Mouse (Mus musculus): ENCODE data around the gene Cabp2.
"Not testable (repeated sequence)": the region's sequence is repeated elsewhere in the genome, so short reads cannot be mapped to it uniquely, and the experiment has no call there.

The Cabp2 gene

DNA sequence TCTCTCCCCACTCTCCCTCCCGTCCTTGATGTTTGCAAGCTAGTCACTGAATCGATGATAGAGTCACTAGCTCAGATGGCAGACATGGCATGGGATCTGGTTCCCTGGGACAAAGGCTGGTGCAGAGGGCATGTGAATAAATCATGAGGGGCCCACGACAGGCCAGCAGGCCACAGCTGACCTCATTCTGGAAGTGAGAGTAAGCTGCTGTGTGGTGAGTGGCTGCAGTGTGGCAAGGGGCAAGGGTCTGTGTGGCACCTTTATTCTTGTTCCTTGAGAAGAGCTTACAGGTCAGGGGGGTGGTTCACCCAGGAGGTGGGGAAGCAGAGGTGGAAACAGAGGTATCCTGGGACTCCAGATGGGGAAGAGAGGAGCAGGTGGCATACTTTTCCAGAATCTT lies at the start of gene Cabp2:
Gene Cabp2, plus strand, starts transcription at position 185 of the 400 bp plus-strand sequence.
- DNase-seq = no peak

DNA sequence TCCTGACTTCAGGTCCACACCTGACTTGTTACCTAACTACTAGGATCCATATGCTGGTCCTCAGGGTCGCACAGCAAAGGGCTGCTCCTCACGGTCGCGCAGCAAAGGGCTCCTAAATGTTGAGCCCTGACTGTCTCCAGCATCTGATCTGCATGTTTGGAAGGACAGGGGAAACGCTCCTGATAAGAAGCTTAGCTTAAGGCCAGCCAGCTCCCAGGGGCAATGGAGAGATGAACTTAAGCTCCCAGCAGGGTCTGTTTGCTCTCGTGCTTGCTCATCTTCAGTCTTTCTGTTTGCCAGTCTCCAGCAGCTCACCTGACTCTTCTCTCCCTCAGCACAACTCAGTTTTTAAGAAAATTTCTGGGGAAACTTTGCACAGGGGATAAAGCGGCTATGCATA lies 48.7 kb upstream of the Cabp2 start:
- no peak for DNase-seq

DNA sequence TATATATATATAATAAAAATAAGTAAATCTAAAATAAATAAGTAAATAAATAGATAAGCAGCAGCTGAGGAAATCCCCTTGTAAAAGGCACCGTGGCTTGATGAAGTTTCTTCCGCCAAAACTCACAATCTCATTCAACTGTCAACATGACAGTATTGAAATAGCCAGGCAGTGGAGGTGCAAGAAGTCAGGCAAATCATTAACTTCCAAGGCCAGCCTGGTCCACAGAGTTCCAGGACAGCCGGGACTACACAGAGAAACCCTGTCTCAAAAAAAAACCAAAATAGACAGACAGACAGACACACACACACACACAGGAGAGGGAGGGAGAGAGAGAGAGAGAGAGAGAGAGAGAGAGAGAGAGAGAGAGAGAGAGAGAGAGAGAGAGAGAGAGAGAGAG lies 48.1 kb upstream of the Cabp2 start:
- no peak for DNase-seq

DNA sequence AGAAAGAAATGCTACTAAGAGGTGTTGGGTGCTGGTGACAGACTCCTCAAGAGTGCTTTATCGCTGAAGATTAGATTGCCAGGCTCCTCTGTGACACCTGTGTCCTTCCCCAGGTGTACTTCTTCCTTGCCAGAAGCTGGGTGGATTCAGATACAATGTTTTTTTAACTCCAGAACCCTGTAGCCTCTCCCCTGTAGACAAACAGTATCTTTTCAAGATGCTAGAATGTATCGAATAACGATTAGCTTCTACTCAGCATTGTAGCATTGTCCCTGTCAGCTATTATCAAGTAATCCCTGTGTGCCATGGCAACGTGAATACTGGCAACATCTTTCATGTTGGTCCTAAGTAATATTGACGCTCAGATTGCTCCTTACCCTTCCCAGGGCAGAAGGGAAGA lies 47.6 kb upstream of the Cabp2 start:
- no peak for DNase-seq

DNA sequence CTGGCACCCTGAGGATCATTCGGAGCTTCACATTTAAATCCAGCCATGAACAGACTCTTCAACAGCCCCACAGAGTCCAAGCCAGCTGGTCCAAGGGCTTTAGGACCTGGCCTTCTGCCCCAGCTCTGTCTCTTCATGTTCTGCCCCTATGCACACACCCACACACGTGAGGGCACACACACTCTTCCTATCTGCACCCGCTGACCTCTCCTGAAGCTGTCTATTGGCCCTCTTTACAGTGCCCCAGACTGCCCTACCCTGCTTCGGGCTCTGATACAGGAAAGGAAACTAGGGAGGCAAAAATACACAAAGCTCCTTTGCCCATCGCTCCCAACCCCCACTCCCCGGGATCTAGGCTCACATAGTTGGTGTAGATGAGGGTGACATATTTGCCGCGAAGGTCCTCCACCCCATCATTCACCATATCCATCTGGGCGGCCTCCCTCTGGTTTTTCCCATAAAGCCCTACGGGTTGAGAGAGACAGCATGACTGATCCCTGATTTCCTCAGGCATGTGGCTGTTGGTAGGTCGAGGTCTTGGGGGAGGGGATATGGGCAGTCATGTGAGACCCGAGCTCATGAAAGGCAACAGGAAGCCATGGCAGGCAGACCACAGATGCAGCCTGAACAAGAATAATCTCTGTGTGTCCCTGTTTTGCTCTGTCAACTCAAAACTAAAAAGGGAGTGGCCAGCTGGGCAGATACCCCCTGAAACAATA lies 44.9 kb upstream of the Cabp2 start:
- no peak for DNase-seq

DNA sequence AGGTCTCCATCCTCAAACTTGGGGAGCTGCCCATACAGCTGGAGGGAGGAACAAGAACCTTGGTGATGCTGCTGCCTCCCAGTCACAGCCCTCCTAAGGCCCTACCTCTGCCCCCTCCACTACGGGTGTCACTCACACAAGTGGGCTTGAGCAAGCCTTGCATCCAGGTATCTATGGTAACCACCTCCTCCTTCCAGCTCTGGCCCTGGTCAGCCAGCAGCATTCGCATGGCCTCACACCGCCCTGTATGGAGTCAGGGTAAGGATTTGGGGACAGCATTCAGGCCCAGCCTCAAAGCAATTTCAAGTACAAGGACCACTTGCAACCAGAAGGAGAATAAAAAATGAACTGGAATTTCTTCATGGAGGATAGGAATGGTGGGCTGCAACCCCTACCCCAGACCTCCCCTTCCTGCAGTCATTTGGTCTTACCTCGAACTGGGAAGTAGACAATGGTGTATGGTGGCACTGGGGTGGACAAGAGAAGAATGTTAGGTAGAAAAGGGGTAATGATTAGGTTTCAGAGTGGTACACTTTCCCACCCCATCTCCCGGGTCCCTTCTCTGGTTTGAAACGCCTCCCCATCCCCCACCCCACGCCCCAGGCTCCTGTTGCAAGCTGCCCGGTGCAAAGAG lies 44.1 kb upstream of the Cabp2 start:
- DNase-seq = not testable (repeated sequence)

DNA sequence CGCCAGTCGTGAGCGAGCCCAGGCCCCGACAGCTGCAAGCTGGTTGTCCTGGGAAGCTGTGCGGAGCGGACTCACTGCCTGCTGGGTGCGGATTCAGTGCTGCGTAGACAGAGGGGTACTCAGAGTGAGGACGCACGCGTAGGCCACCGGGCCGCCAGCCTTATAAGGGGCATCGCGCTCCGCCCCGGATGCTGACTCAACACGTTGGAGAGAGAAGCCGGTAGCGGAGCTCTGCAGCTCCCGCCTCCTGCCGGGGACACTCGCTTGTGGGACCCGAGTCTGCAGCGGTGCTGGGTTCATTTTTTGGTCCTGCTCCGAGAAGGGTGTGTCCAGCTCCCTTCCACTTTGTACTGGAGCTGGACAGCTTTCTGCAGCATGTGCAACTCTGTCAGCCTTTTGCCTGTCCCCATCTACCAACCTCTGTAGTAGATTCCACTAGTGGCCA lies 43.6 kb upstream of the Cabp2 start, which contains the start of gene Gstp1:
Gene Gstp1, minus strand, starts transcription at position 198 of the 445 bp plus-strand sequence.
- DNase-seq = peak; percentile 90

DNA sequence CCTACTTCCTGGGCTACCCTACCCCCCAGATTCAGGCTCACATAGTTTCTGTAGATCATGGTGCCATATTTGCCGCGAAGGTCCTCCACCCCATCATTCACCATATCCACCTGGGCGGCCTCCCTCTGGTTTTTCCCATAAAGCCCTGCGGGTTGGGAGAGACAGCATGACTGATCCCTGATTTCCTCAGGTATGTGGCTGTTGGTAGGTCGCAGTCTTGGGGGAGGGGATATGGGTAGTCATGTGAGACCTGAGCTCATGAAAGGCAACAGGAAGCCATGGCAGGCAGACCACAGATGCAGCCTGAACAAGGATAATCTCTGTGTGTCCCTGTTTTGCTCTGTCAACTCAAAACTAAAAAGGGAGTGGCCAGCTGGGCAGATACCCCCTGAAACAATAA lies 40.4 kb upstream of the Cabp2 start:
- not testable (repeated sequence) for DNase-seq

DNA sequence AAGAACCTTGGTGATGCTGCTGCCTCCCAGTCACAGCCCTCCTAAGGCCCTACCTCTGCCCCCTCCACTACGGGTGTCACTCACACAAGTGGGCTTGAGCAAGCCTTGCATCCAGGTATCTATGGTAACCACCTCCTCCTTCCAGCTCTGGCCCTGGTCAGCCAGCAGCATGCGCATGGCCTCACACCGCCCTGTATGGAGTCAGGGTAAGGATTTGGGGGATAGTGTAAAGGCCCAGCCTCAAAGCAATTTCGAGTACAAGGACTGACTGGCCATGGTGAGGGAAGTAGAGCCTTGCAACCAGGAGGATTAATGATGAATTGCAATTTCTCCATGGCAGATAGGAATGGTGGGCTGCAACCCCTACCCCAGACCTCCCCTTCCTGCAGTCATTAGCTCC lies 39.9 kb upstream of the Cabp2 start:
- DNase-seq = not testable (repeated sequence)

DNA sequence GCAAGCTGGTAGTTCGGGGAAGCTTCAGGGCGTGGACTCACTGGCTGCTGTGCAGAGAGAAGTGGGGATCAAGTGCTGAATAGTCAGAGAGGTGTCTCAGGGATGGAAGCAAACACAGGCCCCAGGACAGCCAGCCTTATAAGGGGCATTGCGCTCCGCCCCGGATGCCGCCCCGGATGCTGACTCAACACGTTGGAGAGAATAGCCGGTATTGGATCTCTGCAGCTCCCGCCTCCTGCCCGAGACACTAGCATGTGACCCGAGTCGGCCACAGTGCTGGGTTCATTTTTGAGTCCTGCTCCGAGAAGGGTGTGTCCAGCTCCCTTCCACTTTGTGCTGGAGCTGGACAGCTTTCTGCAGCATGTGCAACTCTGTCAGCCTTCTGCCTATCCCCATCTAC lies 39.3 kb upstream of the Cabp2 start:
- peak; percentile 46 for DNase-seq

DNA sequence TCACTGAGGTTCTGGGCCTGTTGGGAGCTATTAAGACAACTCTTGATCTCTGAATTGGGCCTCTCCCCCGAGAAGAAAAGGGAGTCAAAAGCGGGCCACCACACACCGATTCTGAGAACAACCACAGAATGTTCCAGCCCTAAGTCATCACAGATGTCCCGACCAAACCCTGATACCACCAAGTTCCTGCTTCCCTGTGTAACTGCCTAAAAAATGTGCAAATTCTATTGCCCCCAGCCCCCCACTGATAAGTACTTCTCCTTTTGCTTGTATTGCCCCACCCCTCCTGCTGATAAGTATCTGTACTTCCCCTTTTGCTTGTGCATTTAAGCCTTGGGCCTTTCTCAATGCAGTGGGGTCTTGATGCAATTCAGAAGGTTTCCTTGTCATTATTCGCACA lies 37.3 kb upstream of the Cabp2 start:
- not testable (repeated sequence) for DNase-seq

DNA sequence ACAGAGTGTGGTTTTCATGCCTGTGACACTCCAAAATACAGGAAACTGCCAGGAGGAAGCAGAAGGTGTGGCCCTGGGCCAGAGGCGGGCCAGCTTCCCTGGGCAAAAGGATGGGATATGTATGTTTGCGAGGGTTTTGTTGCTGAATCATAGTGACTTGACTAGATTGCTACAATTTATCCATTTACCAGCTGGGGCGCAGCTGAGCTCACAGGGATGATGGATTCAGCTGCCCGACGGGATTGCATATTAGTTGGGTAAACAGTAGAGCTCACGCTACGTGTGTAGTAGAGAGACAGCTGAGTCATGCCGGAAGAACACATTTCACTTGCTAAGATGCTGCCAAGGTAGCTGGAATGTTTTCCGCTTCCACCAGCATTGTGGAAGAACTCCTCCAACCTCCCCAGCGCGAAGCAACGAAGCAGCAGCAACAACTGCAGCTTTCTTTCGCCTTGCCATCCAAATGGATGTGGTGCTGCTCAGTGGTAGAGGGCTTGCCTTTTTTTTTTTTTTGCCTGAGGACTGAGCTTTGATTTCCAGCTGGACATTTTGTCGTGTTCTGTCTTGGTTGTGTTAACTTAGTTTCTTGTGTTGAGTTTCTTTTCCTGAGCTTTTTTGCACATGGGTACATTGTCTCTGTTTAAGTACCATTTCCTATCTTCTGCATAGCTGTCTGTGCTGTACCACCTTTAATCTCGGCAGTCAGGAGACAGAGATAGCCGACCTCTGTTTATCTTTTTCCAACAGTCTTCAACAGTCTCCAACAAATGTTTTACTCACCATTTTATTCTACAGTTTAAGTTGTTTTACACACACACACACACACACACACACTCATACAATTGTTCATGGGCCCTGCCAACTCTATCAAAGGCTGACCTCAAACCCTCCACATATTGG lies 35.2 kb upstream of the Cabp2 start, which contains the start of gene Gstp2:
Gene Gstp2, minus strand, starts transcription at position 58 of the 900 bp plus-strand sequence.
- DNase-seq = peak; percentile 81

DNA sequence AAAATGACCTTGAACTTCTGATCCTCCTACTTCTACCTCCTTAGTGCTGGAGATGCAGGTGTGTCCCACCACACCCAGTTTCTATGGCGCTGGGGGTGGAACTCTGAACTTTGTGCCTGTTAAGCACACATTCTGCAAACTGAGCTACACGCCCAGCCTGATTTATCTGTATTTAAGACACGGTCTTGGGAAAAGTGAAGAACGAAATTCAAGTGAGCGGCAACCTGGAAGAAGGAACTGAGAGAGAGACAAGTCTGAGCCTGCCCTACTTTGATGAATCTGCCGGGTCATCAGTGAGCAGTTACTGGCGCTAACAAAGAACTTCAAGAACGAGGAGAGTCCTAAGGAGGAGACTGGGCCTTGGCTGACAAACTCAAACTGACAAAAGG lies 34.5 kb upstream of the Cabp2 start:
- DNase-seq = no peak

DNA sequence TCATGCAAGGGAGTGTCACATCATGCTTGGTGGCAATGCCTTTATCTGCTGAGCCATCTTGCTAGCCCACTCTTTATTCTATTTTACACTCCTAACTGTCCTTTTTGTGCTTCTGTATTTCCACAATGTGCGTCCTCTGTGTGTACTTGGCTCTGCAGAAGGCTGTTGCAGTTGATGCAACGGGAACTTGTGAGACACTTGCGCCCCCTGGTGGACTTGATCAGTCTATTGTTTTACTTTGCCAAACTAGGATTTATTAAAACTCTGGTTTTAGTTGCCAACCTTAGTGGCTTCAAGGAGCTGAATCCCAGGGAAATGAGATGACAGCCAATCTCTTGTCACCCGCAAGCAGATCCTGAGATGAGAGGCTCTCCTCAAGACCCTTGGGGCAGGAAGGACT lies 33.5 kb upstream of the Cabp2 start:
- DNase-seq = peak; percentile 93

DNA sequence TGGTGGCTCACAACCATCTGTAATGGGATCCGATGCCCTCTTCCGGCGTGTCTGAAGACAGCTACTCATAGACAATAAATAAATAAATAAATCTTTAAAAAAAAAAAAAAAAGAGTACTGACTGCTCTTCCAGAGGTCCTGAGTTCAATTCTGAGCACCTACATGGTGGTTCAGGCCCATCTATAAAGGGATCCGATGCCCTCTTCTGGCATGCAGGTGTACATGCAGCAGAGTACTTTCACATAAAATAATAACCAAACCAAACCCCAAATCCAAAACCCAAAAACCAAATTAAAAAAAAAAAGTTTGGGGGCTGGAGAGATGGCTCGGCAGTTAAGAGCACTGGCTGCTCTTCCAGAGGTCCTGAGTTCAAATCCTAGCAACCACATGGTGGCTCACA lies 32.3 kb upstream of the Cabp2 start:
- not testable (repeated sequence) for DNase-seq

DNA sequence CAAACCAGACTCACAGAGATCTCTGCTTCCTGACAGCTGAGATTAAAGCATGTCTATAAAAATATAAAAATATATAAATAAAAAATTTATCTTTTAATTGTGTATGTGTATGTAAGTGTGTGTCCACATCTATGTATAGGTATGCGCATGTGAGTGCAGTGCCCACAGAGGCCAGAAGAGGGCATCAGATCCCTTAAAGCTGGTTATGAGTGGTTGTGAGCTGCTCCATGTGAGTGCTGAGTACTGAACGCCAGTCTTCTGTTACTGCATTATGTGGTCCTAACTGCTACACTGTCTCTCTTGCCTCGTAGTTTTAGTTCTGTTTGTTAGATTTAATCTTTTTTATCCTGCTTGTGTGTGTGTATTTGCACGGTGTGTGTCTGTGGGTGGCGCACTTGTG lies 30.4 kb upstream of the Cabp2 start:
- DNase-seq = no peak

DNA sequence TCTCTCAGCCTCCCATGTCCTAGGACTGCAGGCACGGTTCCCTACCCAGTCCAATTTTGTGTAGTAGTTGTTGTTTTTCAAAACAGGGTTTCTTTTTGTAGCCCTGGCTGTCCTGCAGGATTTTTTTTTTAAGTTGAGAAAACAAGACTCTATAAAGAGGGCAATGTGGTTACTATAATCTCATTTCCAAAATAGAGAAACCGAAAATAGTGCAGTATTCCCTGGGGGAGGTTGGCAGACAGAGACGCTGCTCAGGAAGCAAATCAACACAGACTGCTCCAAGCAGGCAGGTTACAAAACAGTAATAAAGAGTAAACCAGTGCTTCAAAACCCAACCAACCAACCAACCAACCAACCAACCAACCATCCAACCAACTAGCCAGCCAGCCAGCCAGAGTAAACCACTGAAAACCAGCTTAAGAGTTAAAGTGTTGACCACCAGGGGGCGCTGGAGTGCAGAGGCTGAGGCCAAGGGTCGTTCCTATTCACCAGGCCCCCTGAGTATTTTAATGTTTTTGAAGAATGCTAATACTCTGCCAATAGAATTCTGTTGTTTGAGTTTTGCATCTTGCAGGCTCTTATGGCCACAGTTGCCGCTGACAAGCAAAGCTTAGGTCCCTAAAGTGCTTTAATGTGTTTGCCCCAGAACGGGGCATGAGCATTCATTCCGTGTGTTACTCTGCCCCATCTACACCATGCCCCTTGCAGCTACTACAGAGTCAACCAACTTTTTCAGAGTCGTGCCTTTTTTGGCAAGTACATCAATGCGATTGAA lies 29.4 kb upstream of the Cabp2 start:
- peak; percentile 86 for DNase-seq

DNA sequence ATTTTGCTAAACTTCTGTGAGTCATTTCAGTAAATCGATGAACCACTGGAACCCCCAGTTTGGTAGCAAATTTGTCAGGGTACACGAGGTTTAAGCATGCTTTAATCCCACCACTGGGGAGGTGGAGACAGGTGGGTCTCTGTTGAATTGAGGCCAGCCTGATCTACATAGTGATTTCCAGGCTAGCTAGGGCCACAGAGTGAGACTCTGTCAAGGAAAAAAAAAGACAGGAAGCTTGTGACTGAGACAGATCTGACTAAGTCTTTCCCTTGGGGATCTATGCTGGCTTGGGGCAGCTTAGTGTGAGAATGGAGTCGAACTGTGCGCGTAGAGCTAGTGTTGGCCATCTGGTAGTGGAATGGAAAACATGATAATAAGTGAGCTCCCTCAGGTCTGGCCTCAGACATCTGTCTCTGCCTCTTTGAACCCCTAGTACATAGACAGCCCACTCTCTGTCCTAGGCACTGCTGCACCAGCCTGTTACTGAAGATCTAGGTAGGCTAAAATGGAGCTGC lies 28.8 kb upstream of the Cabp2 start:
- DNase-seq = no peak

DNA sequence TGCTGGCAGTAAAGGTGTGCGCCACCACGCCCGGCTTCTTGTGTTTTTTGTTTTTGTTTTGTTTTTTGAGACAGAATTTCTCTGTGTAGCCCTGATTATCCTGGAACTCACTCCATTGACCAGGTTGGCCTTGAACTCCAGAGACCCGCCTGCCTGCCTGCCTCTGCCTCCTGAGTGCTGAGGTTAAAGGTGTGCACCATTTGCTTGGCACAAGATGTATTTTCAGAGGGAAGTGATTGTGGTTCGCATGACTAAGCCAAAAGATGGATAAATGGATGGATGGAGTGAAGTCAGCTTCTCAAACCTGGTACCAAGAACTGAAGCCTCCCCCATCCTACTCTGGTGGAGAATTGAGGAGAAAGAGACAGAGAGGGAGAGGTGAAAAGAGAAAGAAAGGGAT lies 26.8 kb upstream of the Cabp2 start:
- DNase-seq = no peak

DNA sequence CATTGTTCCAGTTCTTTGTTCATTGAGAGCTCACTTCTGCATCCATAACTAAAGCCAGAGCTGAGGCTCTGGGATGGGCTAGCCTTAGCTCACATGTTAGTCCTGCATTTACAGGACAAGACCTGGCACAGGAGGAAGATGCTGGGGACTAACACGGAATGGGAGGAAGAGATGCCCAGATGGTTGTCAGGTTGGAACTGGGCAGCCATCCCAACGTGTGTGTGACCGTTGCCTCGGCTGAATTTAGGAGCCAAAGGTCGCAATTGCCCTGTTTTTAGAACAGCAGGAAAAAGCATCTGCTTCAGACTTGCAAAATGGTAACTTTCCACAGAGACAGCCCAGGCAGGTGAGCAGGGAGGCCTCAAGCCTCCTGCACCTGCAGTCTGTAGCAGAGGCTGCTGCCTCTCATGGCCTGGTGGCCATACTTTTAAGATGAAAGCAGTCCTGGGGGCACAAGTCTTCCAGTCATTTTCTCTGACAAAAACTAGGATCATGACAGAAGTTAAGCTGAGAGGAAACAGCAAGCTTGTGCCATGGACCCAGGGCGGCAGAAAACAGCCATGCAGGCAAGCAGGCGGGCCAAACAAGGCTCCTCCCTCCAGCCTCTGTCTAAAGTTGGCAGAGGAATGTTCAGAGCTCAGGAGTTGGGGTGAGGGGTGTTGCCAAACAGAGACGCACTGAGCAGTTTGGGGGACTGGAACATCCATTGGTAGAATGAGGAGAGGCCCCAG lies 26.0 kb upstream of the Cabp2 start:
- DNase-seq = no peak

DNA sequence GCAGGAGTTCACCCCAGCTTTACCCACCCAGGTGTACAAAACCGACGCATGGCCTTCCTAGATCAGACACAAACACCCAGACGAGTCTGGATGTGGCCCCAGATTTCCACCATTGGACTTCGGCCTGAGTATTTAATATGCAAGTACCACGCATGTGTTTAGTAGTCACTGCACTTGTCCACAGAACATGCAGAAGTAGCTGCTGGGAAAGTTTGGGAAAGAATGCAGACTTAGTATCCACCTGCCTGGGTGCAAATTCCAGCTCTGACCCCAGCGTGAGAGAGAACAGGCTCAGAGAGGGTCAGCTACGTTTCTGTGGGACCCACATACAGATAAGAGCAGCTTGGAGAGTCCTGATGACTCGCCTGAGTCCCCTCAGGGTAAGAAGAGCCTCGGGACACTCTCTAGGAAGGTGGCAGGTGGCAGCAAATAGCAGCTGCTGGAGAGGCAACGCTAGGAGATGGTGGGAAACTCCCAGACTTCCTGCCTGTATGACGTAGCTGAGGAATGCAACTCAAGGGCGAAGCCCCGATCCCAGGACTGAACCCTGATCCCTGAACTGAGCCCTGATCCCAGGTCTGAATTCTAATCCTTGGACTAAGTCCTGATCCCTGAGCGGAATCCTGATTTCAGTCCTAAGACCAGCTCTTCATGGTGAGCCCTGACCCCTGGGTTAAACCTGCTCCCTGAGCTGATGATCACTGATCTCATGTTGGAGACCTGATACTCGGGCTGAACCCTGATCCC lies 25.3 kb upstream of the Cabp2 start:
- no peak for DNase-seq
